Comparison of ENCODE assay signal across 24 mouse cellular contexts in genomic region chr1:133857171-133857570, GRCm38 (mm10). TPM values are rescaled to one million over a fixed set of nuclear protein-coding genes. Genes with fewer than 3 reads are reported as not detected.
DNase-seq lines count a peak whose midpoint lies in the region; ATAC-seq lines count a peak whose summit lies in the region.
"Had no signal": no experiment of that assay in that cellular context is flagged by ENCODE, and none has a peak within 500 bp of the region (broad histone marks: within the 10 kb centered on the region; RNA-seq: fewer than 3 reads in every experiment).

No protein-coding gene starts in this region.

- no peak for ATAC-seq in kidney, embryonic 14.5 days (ENCODE audit: low FRiP score, low TSS enrichment)
- no peak for ATAC-seq in intestine, embryonic 15.5 days
- ATAC-seq: activated CD4-positive, CD25-positive, alpha-beta regulatory T cell, adult 4 months; forebrain, embryonic 13.5 days; forebrain, postnatal 0 days had no signal

- 86% methylated on average over 5 of the region's 5 CpGs for WGBS in kidney, embryonic 14.5 days
- 81% methylated on average over 5 of the region's 5 CpGs for WGBS in intestine, embryonic 15.5 days

- no peak overlapping the region for H3K4me2 ChIP-seq in kidney, embryonic 14.5 days (replicated peaks; ENCODE audit: low read depth, low read length)
- no peak overlapping the region for H3K4me2 ChIP-seq in intestine, embryonic 15.5 days (replicated peaks)
- H3K4me2 ChIP-seq: forebrain, embryonic 13.5 days; heart, embryonic 13.5 days; hindbrain, embryonic 14.5 days had no signal

- H3K4me3 ChIP-seq in kidney, embryonic 14.5 days (ENCODE audit: low read length) = no peak overlapping the region
- H3K4me3 ChIP-seq in intestine, embryonic 15.5 days (replicated peaks) = no peak overlapping the region
- H3K4me3 ChIP-seq: forebrain, embryonic 10.5 days; forebrain, embryonic 13.5 days; heart, adult 2 months; heart, embryonic 10.5 days; heart, embryonic 13.5 days had no signal

- no peaks in the 10 kb centered on the region for H3K36me3 ChIP-seq in kidney, embryonic 14.5 days (ENCODE audit: control insufficient read depth, insufficient read depth, low read length)
- H3K36me3 ChIP-seq in intestine, embryonic 15.5 days = no peaks in the 10 kb centered on the region
- H3K36me3 ChIP-seq: forebrain, embryonic 10.5 days; heart, embryonic 10.5 days; heart, embryonic 13.5 days had no signal

- no peaks in the 10 kb centered on the region for H3K9me3 ChIP-seq in kidney, embryonic 14.5 days (ENCODE audit: control insufficient read depth, low read length)
- no peaks in the 10 kb centered on the region for H3K9me3 ChIP-seq in intestine, embryonic 15.5 days
- H3K9me3 ChIP-seq: forebrain, embryonic 10.5 days; forebrain, embryonic 13.5 days; heart, embryonic 10.5 days; heart, embryonic 13.5 days had no signal

- peaks cover 17% of the 10 kb centered on the region for H3K4me1 ChIP-seq in kidney, embryonic 14.5 days (ENCODE audit: control insufficient read depth, insufficient read depth, low read length)
- H3K4me1 ChIP-seq in intestine, embryonic 15.5 days (replicated peaks) = peaks cover 12% of the 10 kb centered on the region

- peak; percentile 40 for DNase-seq in kidney, adult 18-20 months
- DNase-seq in kidney, adult 9 months = peak; percentile 44
- no peak for DNase-seq in kidney, postnatal 4 days
- peak; percentile 61 for DNase-seq in kidney, postnatal 10 days
- DNase-seq in kidney, postnatal 36 days = peak; percentile 61 to 68
- no peak for DNase-seq in cerebellum, postnatal 25 days
- DNase-seq: adrenal gland, adult 8-10 months; adrenal gland, postnatal 25 days; cerebellum, adult 11-12 months; cerebellum, adult 8-10 months; cerebellum, postnatal 10 days; forebrain, postnatal 0 days; gastrocnemius, postnatal 36 days; heart, adult 2 months; heart, postnatal 14 days; heart, postnatal 4 days had no signal

- H3K27ac ChIP-seq in kidney, embryonic 14.5 days (ENCODE audit: low read depth, low read length) = no peak overlapping the region
- H3K27ac ChIP-seq in intestine, embryonic 15.5 days = no peak overlapping the region
- H3K27ac ChIP-seq: forebrain, embryonic 10.5 days; forebrain, embryonic 13.5 days; heart, adult 2 months; heart, embryonic 10.5 days; heart, embryonic 13.5 days; hindbrain, embryonic 14.5 days had no signal

- H3K9ac ChIP-seq in kidney, embryonic 14.5 days (ENCODE audit: low read depth, low read length) = no peak overlapping the region
- H3K9ac ChIP-seq in intestine, embryonic 15.5 days = no peak overlapping the region
- H3K9ac ChIP-seq: forebrain, embryonic 13.5 days; forebrain, postnatal 0 days; heart, embryonic 13.5 days; hindbrain, embryonic 14.5 days had no signal

- H3K27me3 ChIP-seq in kidney, embryonic 14.5 days (ENCODE audit: control insufficient read depth, insufficient read depth, low read length) = no peaks in the 10 kb centered on the region
- H3K27me3 ChIP-seq in intestine, embryonic 15.5 days (replicated peaks) = no peaks in the 10 kb centered on the region

RNA-seq across cellular contexts. Expression of gene Optc, which starts 50.6 kb away (rescaled TPM):
- 0.26 TPM in 1 of 2 replicates, not detected in the other for polyA plus RNA-seq in kidney, embryonic 14.5 days (2014; fragmentation: Nextera tagmentation; extraction: Ambion mirVana)
- 1.2 TPM in 2 replicates for polyA plus RNA-seq in intestine, embryonic 15.5 days (2015; fragmentation: Nextera tagmentation; extraction: Ambion mirVana)
- polyA plus RNA-seq: activated CD4-positive, CD25-positive, alpha-beta regulatory T cell, adult 4 months had no signal

RNA-seq across cellular contexts. Expression of gene Atp2b4, which starts 56.3 kb away (rescaled TPM):
- 5.2 and 9.6 TPM in 2 replicates for polyA plus RNA-seq in kidney, embryonic 14.5 days (2014; fragmentation: Nextera tagmentation; extraction: Ambion mirVana)
- polyA plus RNA-seq in intestine, embryonic 15.5 days (2015; fragmentation: Nextera tagmentation; extraction: Ambion mirVana) = 18.2 and 19.9 TPM in 2 replicates

Comparison
In these comparisons a context has a peak if more than half of its experiments do, and no peak if none do; other contexts are left out.
1. DNase-seq: peak in kidney, adult 18-20 months (single experiment), kidney, adult 9 months (single experiment), kidney, postnatal 10 days (single experiment) and kidney, postnatal 36 days (2 of 2); none in kidney, postnatal 4 days (0 of 2) and cerebellum, postnatal 25 days (0 of 2).